Mouse (Mus musculus): ENCODE results near the gene Irf2bpl. TPM values are rescaled to one million over a fixed set of nuclear protein-coding genes. Genes with fewer than 3 reads are reported as not detected.

Gene Irf2bpl
- polyA plus RNA-seq (2016; fragmentation: Nextera tagmentation; extraction: Ambion mirVana): 53.9 and 59.2 TPM in 2 replicates

GRCm38 (mm10) chr12:86884197-86885058, at the start of gene Irf2bpl:
Gene Irf2bpl, minus strand, starts transcription at chr12:86884798.
- Histone ChIP-seq H3K9me3 (no peaks in the 10 kb centered on the region), H3K27ac (peak within 1 kb of the TSS; percentile 99), H3K4me1 (peaks cover 49% of the 10 kb centered on the region), H3K27me3 (no peaks in the 10 kb centered on the region), H3K4me2 (replicated peaks) (peak within 1 kb of the TSS; percentile 91), H3K9ac (peak within 1 kb of the TSS; percentile 90), H3K4me3 (peak within 1 kb of the TSS; percentile 89), H3K36me3 (no peaks in the 10 kb centered on the region)
- under 1% methylated on average over 80 of the region's 82 CpGs for WGBS
- peak; percentile 83 for ATAC-seq (ENCODE audit: insufficient number of reproducible peaks, insufficient read depth, low FRiP score, low TSS enrichment)

GRCm38 (mm10) chr12:86932575-86932952, 48.0 kb upstream of the Irf2bpl start:
- H3K9me3 ChIP-seq: 0 out of 2 replicates have a peak, but pooled peaks cover 4% of the 10 kb centered on the region
- no peak overlapping the region for H3K27ac ChIP-seq
- 0 out of 2 replicates have a peak, but pooled peaks cover 3% of the 10 kb centered on the region for H3K4me1 ChIP-seq
- H3K27me3 ChIP-seq: no peaks in the 10 kb centered on the region
- no peak overlapping the region for H3K4me2 ChIP-seq (replicated peaks)
- H3K4me3 ChIP-seq: no peak overlapping the region
- no peak for ATAC-seq (ENCODE audit: insufficient number of reproducible peaks, insufficient read depth, low FRiP score, low TSS enrichment)
- no peaks in the 10 kb centered on the region for H3K36me3 ChIP-seq
- H3K9ac ChIP-seq: no peak overlapping the region
- 16% methylated on average over 6 of the region's 6 CpGs for WGBS

- no peak overlapping the region for H3K27ac ChIP-seq
- WGBS: 9% methylated on average over 7 of the region's 7 CpGs
- H3K36me3 ChIP-seq: no peaks in the 10 kb centered on the region
- 0 out of 2 replicates have a peak, but pooled peaks cover 3% of the 10 kb centered on the region for H3K4me1 ChIP-seq
- H3K27me3 ChIP-seq: no peaks in the 10 kb centered on the region
- no peak overlapping the region for H3K4me3 ChIP-seq
- ATAC-seq (ENCODE audit: insufficient number of reproducible peaks, insufficient read depth, low FRiP score, low TSS enrichment): no peak
- 0 out of 2 replicates have a peak, but pooled peaks cover 4% of the 10 kb centered on the region for H3K9me3 ChIP-seq
- H3K4me2 ChIP-seq (replicated peaks): no peak overlapping the region
- H3K9ac ChIP-seq: no peak overlapping the region
Observed at GRCm38 (mm10) chr12:86931919-86932574, 47.4 kb upstream of the Irf2bpl start.

- 72% methylated on average over 6 of the region's 6 CpGs for WGBS
- Histone ChIP-seq H3K9me3 (0 out of 2 replicates have a peak, but pooled peaks cover 4% of the 10 kb centered on the region), H3K4me3 (no peak overlapping the region), H3K36me3 (no peaks in the 10 kb centered on the region), H3K27ac (no peak overlapping the region), H3K27me3 (no peaks in the 10 kb centered on the region), H3K9ac (no peak overlapping the region), H3K4me2 (replicated peaks) (no peak overlapping the region), H3K4me1 (0 out of 2 replicates have a peak, but pooled peaks cover 3% of the 10 kb centered on the region)
- no peak for ATAC-seq (ENCODE audit: insufficient number of reproducible peaks, insufficient read depth, low FRiP score, low TSS enrichment)
Observed at GRCm38 (mm10) chr12:86930934-86931729, 46.5 kb upstream of the Irf2bpl start.

- Histone ChIP-seq H3K4me2 (replicated peaks) (no peak overlapping the region), H3K36me3 (no peaks in the 10 kb centered on the region), H3K27me3 (no peaks in the 10 kb centered on the region), H3K27ac (no peak overlapping the region), H3K4me1 (peaks cover 4% of the 10 kb centered on the region; the same call in 1 of the 2 replicates), H3K9ac (no peak overlapping the region), H3K4me3 (no peak overlapping the region), H3K9me3 (0 out of 2 replicates have a peak, but pooled peaks cover 4% of the 10 kb centered on the region)
- no peak for ATAC-seq (ENCODE audit: insufficient number of reproducible peaks, insufficient read depth, low FRiP score, low TSS enrichment)
- 4% methylated on average over 5 of the region's 5 CpGs for WGBS
Observed at GRCm38 (mm10) chr12:86923837-86924236, 39.2 kb upstream of the Irf2bpl start.

DNA sequence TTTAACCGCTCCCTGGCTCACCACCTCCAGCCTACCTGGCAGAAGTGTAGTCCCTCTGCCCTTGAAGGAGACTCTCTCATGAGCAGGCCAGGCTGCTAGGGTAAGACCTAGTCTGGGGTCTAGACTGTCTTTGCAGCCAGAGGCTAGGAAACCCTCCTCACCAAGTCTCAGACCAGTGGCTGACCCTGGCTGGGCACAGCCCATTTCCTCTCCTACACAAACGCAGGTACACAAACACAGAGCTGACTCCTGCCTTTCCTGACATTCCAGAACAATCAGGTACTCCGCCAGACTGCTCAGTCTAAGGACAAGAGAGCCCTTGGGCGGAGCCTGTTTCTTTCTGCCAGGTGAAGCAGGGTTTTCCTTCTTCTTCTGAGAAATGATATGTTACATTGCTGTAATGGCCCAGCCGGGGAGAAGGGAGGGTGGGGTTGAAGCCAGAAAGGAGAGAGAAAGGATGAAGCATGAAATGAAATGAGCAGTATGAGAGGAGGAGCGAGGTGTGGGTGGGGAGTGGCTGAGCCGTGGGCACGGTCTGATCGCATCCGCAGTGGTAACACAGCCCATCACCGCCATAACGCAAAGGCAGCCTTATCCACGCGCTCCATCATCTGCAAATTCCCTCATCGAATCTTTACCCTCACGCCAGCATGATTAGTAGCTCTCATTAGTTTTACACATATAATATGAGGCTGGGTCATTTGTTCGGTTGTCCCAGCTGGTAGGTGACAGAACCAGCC, 34.6 kb upstream of the Irf2bpl start:
- ATAC-seq (ENCODE audit: insufficient number of reproducible peaks, insufficient read depth, low FRiP score, low TSS enrichment): no peak
- Histone ChIP-seq H3K27ac (0 out of 2 replicates have a peak overlapping the region, but pooled peaks have one; percentile 57), H3K4me1 (peaks cover 17% of the 10 kb centered on the region), H3K4me2 (replicated peaks) (no peak overlapping the region), H3K9me3 (no peaks in the 10 kb centered on the region), H3K9ac (no peak overlapping the region), H3K4me3 (no peak overlapping the region), H3K27me3 (0 out of 2 replicates have a peak, but pooled peaks cover 1% of the 10 kb centered on the region), H3K36me3 (no peaks in the 10 kb centered on the region)
- WGBS: 77% methylated on average over 17 of the region's 17 CpGs

- Histone ChIP-seq H3K4me3 (no peak overlapping the region), H3K9ac (no peak overlapping the region), H3K4me1 (peaks cover 20% of the 10 kb centered on the region), H3K27me3 (0 out of 2 replicates have a peak, but pooled peaks cover 6% of the 10 kb centered on the region), H3K9me3 (no peaks in the 10 kb centered on the region), H3K36me3 (no peaks in the 10 kb centered on the region), H3K27ac (peak overlapping the region; percentile 30; the same call in 1 of the 2 replicates), H3K4me2 (replicated peaks) (no peak overlapping the region)
- WGBS: 37% methylated on average over 11 of the region's 11 CpGs
- ATAC-seq (ENCODE audit: insufficient number of reproducible peaks, insufficient read depth, low FRiP score, low TSS enrichment): no peak
Observed at GRCm38 (mm10) chr12:86918361-86918967, 33.9 kb upstream of the Irf2bpl start.

DNA sequence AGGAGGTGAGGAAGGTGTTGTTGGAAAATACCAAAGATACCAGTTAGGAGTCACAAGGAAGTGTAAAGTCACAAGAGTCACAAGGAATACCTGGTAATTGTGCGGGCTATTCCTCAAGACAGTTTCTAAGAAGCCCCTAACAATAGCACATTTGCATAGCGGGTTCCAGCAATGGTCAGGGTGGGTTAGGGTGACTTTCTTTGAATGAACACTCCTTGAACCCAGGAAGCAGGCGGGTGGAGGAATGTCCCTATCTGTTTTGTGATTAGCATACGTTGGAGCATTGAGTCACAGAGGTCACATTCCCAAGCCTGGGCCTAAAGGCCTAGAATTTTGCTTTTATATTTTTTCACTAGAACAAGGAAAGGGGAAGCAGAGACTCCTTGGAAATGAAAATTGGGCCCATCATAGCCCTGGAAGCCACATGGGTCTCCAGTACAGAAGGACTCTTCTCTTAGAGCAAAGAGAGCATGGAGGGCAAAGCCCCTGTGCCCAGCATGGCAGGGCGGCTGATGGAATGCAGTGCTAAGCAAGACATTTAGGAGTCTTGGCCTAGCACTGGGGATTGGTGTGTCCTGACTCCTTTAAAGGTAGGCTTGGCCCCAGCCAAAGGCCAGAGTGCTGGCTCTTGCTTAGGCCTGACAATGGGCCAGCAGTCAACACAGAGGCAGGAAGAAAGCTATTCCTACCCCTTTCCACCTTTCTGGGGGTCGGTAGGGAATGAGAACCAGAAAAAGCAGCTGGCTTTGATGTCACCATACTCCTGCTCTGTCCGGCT, 32.4 kb upstream of the Irf2bpl start:
- Histone ChIP-seq H3K9ac (no peak overlapping the region), H3K27me3 (0 out of 2 replicates have a peak, but pooled peaks cover 6% of the 10 kb centered on the region), H3K4me1 (peaks cover 29% of the 10 kb centered on the region), H3K4me3 (no peak overlapping the region), H3K4me2 (replicated peaks) (no peak overlapping the region), H3K9me3 (no peaks in the 10 kb centered on the region), H3K36me3 (no peaks in the 10 kb centered on the region), H3K27ac (no peak overlapping the region)
- ATAC-seq (ENCODE audit: insufficient number of reproducible peaks, insufficient read depth, low FRiP score, low TSS enrichment): no peak
- 79% methylated on average over 7 of the region's 7 CpGs for WGBS

DNA sequence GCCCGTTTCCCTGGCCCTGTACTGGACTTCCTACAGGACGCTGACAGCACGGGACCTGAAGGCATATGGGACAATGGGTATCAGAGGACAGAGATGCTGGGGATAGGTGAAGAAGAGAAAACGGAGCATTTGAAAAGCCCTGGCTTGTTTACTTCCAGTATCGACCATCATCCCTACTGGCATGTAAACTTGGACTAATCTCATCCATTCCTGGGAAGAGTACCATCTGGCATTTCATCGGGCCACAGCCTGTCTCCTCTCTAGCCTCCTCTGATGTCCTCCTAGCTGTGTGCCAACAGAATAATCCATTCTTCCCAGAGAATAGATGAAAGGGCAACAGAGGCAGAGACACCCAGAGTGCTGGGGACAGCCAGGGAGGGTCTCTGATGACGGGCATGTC, 31.0 kb upstream of the Irf2bpl start:
- Histone ChIP-seq H3K4me2 (replicated peaks) (no peak overlapping the region), H3K27ac (no peak overlapping the region), H3K4me1 (peaks cover 33% of the 10 kb centered on the region), H3K27me3 (0 out of 2 replicates have a peak, but pooled peaks cover 6% of the 10 kb centered on the region), H3K36me3 (no peaks in the 10 kb centered on the region), H3K4me3 (no peak overlapping the region), H3K9ac (no peak overlapping the region), H3K9me3 (no peaks in the 10 kb centered on the region)
- ATAC-seq (ENCODE audit: insufficient number of reproducible peaks, insufficient read depth, low FRiP score, low TSS enrichment): no peak
- WGBS: 74% methylated on average over 7 of the region's 7 CpGs

GRCm38 (mm10) chr12:86914756-86915155, 30.2 kb upstream of the Irf2bpl start:
- WGBS: 56% methylated on average over 6 of the region's 6 CpGs
- H3K4me3 ChIP-seq: no peak overlapping the region
- no peaks in the 10 kb centered on the region for H3K9me3 ChIP-seq
- H3K4me2 ChIP-seq (replicated peaks): no peak overlapping the region
- no peak overlapping the region for H3K9ac ChIP-seq
- H3K36me3 ChIP-seq: no peaks in the 10 kb centered on the region
- 0 out of 2 replicates have a peak overlapping the region, but pooled peaks have one; percentile 5 for H3K27ac ChIP-seq
- ATAC-seq (ENCODE audit: insufficient number of reproducible peaks, insufficient read depth, low FRiP score, low TSS enrichment): no peak
- peaks cover 37% of the 10 kb centered on the region for H3K4me1 ChIP-seq
- 0 out of 2 replicates have a peak, but pooled peaks cover 6% of the 10 kb centered on the region for H3K27me3 ChIP-seq

Measured in embryonic facial prominence, embryonic 12.5 days (tissue).